Mouse (Mus musculus): ENCODE data around the gene Pcna.

GRCm38 (mm10) chr2:132260601-132261000 is 7.5 kb upstream of the Pcna start:
- TF ChIP-seq EP300 (IDR thresholded peaks at IDR 0.05), result no peak
- no peak for TF ChIP-seq CTCF (IDR thresholded peaks at IDR 0.05)
